ENCODE assay signal across 10 mouse cellular contexts in genomic region chr19:4879324-4879703, GRCm38 (mm10). TPM values are rescaled to one million over a fixed set of nuclear protein-coding genes. Genes with fewer than 3 reads are reported as not detected.
DNase-seq lines count a peak whose midpoint lies in the region; ATAC-seq and TF ChIP-seq lines count a peak whose summit lies in the region.
"Had no signal": no experiment of that assay in that cellular context is flagged by ENCODE, and none has a peak within 500 bp of the region (broad histone marks: within the 10 kb centered on the region; RNA-seq: fewer than 3 reads in every experiment).

No protein-coding gene starts in this region.

- H3K9me3 ChIP-seq in E14TG2a.4 (ENCODE audit: low read length) = no peaks in the 10 kb centered on the region
- H3K9me3 ChIP-seq in hindbrain, embryonic 10.5 days = no peaks in the 10 kb centered on the region

- H3K27ac ChIP-seq in gastrocnemius, adult 2 months = peak overlapping the region; percentile 96
- peak overlapping the region; percentile 88 for H3K27ac ChIP-seq in hindbrain, embryonic 10.5 days
- H3K27ac ChIP-seq in macrophage = no peak overlapping the region

- ATAC-seq in CD4-positive, CD25-positive, alpha-beta regulatory T cell, adult 4 months = no peak

- DNase-seq in gastrocnemius, adult 2 months = no peak
- DNase-seq in gastrocnemius, postnatal 36 days = no peak
- no peak for DNase-seq in hindbrain, embryonic 10.5 days (ENCODE audit: low spot score)
- no peak for DNase-seq in right cerebral cortex, postnatal 25 days
- DNase-seq in retina, postnatal 1 day = no peak
- DNase-seq: thymus, postnatal 36 days had no signal

- H3K4me1 ChIP-seq in E14TG2a.4 (replicated peaks; ENCODE audit: low read depth, low read length) = peaks cover 62% of the 10 kb centered on the region
- peaks cover 38% of the 10 kb centered on the region for H3K4me1 ChIP-seq in hindbrain, embryonic 10.5 days (replicated peaks)

- intact Hi-C loops in gastrocnemius, adult 2 months (cut with DNase I) = no loop called here
- intact Hi-C loops in gastrocnemius, postnatal 36 days (cut with DNase I) = no loop called here

- H3K36me3 ChIP-seq in E14TG2a.4 (ENCODE audit: insufficient read depth, low read length) (peaks cover 42% of the 10 kb centered on the region), macrophage (ENCODE audit: inconsistent target) (peaks cover 24% of the 10 kb centered on the region; the same call in 1 of the 2 replicates)
- H3K36me3 ChIP-seq in hindbrain, embryonic 10.5 days = peaks cover 9% of the 10 kb centered on the region

- H3K4me3 ChIP-seq in gastrocnemius, adult 2 months = peak overlapping the region; percentile 95
- H3K4me3 ChIP-seq in E14TG2a.4 (replicated peaks; ENCODE audit: low read length) = peak overlapping the region; percentile 98
- H3K4me3 ChIP-seq in hindbrain, embryonic 10.5 days = peak overlapping the region; percentile 95
- peak overlapping the region; percentile 46 for H3K4me3 ChIP-seq in macrophage (ENCODE audit: inconsistent target)

- H3K79me2 ChIP-seq in macrophage (ENCODE audit: inconsistent target) = peaks cover 19% of the 10 kb centered on the region

- H3K27me3 ChIP-seq in E14TG2a.4 (ENCODE audit: insufficient read depth, low read length) = peaks cover 2% of the 10 kb centered on the region; the same call in 1 of the 2 replicates
- H3K27me3 ChIP-seq in hindbrain, embryonic 10.5 days (ENCODE audit: insufficient read depth, poor library complexity, severe bottlenecking) = peaks cover 12% of the 10 kb centered on the region

- 71% methylated on average over 10 of the region's 10 CpGs for WGBS in hindbrain, embryonic 10.5 days
- 72% methylated on average over 10 of the region's 10 CpGs for whole genome bisulfite sequencing in macrophage (ENCODE audit: missing documents)

- no peak for TF ChIP-seq CTCF in gastrocnemius, adult 2 months (IDR thresholded peaks at IDR 0.05)
- no peak for TF ChIP-seq CTCF in E14TG2a.4 (conservative IDR thresholded peaks at IDR 0.05; ENCODE audit: low read length)

RNA-seq across cellular contexts. Expression of gene Zdhhc24, which starts 0.8 kb away (rescaled TPM):
- total RNA-seq in gastrocnemius, adult 2 months (2021) = 1 to 10 TPM; 2.0 to 2.6 TPM
- total RNA-seq in gastrocnemius, postnatal 36 days (2021) = 1 to 10 TPM; 2.2 to 2.6 TPM
- 17.6 and 19.5 TPM in 2 replicates for polyA plus RNA-seq in hindbrain, embryonic 10.5 days (2016; fragmentation: Nextera tagmentation; extraction: Ambion mirVana)
- 10 to 100 TPM in 18 of 26 experiments, 1 to 10 TPM in 8; 4.9 to 30.2 (median 13.9) TPM for total RNA-seq in macrophage (2018; cell fraction: chromatin; rRNA removed)
- 10 to 100 TPM in 24 of 26 experiments, 1 to 10 TPM in 2; 8.9 to 28.5 (median 18.0) TPM for total RNA-seq in macrophage (2018; cell fraction: cytosol; rRNA removed)
- 10 to 100 TPM in 24 of 26 experiments, 1 to 10 TPM in 2; 7.4 to 49.1 (median 23.8) TPM for total RNA-seq in macrophage (2018; cell fraction: nucleus; rRNA removed)
- 13.7 to 17.2 TPM (median 17.1 TPM) in 3 replicates for polyA plus RNA-seq in macrophage (2018)
- 1 to 10 TPM; 3.7 to 6.2 TPM for polyA plus RNA-seq in CD4-positive, CD25-positive, alpha-beta regulatory T cell, adult 4 months (2017; shearing (Covaris generic))

RNA-seq across cellular contexts. Expression of gene Actn3, which starts 1.6 kb away (rescaled TPM):
- total RNA-seq in gastrocnemius, adult 2 months (2021) = over 10,000 TPM in 1 of 2 experiments, 1,000 to 10,000 TPM in 1; 5,071 to 10,315 TPM
- total RNA-seq in gastrocnemius, postnatal 36 days (2021) = 1,000 to 10,000 TPM; 8,494 to 8,724 TPM
- polyA plus RNA-seq in hindbrain, embryonic 10.5 days (2016; fragmentation: Nextera tagmentation; extraction: Ambion mirVana) = 3.8 and 12.1 TPM in 2 replicates
- total RNA-seq in macrophage (2018; cell fraction: chromatin; rRNA removed) = not detected
- total RNA-seq in macrophage (2018; cell fraction: cytosol; rRNA removed) = not detected
- not detected for total RNA-seq in macrophage (2018; cell fraction: nucleus; rRNA removed)
- not detected in 3 replicates for polyA plus RNA-seq in macrophage (2018)
- not detected for polyA plus RNA-seq in CD4-positive, CD25-positive, alpha-beta regulatory T cell, adult 4 months (2017; shearing (Covaris generic))

RNA-seq across cellular contexts. Expression of gene Ctsf, which starts 24.4 kb away (rescaled TPM):
- total RNA-seq in gastrocnemius, adult 2 months (2021) = 10 to 100 TPM; 24.8 to 41.9 TPM
- 10 to 100 TPM; 26.6 to 33.4 TPM for total RNA-seq in gastrocnemius, postnatal 36 days (2021)
- polyA plus RNA-seq in hindbrain, embryonic 10.5 days (2016; fragmentation: Nextera tagmentation; extraction: Ambion mirVana) = 38.8 and 52.5 TPM in 2 replicates
- 10 to 100 TPM in 9 of 26 experiments, 1 to 10 TPM in 17; 1.1 to 36.7 (median 8.0) TPM for total RNA-seq in macrophage (2018; cell fraction: chromatin; rRNA removed)
- total RNA-seq in macrophage (2018; cell fraction: cytosol; rRNA removed) = 10 to 100 TPM in 13 of 26 experiments, 1 to 10 TPM in 13; 3.2 to 16.9 (median 8.0) TPM
- 10 to 100 TPM in 11 of 26 experiments, 1 to 10 TPM in 15; 3.6 to 33.3 (median 9.5) TPM for total RNA-seq in macrophage (2018; cell fraction: nucleus; rRNA removed)
- 5.4 to 22.4 TPM (median 9.6 TPM) in 3 replicates for polyA plus RNA-seq in macrophage (2018)
- polyA plus RNA-seq in CD4-positive, CD25-positive, alpha-beta regulatory T cell, adult 4 months (2017; shearing (Covaris generic)) = 1 to 10 TPM; 2.0 to 4.8 TPM

RNA-seq across cellular contexts. Expression of gene Bbs1, which starts 27.1 kb away (rescaled TPM):
- total RNA-seq in gastrocnemius, adult 2 months (2021) = 1 to 10 TPM; 1.5 to 2.1 TPM
- 1 to 10 TPM; 1.6 to 2.4 TPM for total RNA-seq in gastrocnemius, postnatal 36 days (2021)
- polyA plus RNA-seq in hindbrain, embryonic 10.5 days (2016; fragmentation: Nextera tagmentation; extraction: Ambion mirVana) = 7.9 and 8.3 TPM in 2 replicates
- total RNA-seq in macrophage (2018; cell fraction: chromatin; rRNA removed) = 1 to 10 TPM in 22 of 26 experiments, under 1 TPM in 4; 0.13 to 6.2 (median 3.5) TPM
- 1 to 10 TPM in 5 of 26 experiments, under 1 TPM in 21; 0.48 to 1.4 (median 0.87) TPM for total RNA-seq in macrophage (2018; cell fraction: cytosol; rRNA removed)
- 1 to 10 TPM in 19 of 26 experiments, under 1 TPM in 6, not detected in 1; 0.36 to 4.7 (median 1.8) TPM for total RNA-seq in macrophage (2018; cell fraction: nucleus; rRNA removed)
- polyA plus RNA-seq in macrophage (2018) = 0.58 to 1.1 TPM (median 1.0 TPM) in 3 replicates
- polyA plus RNA-seq in CD4-positive, CD25-positive, alpha-beta regulatory T cell, adult 4 months (2017; shearing (Covaris generic)) = 1 to 10 TPM in 1 of 2 experiments, under 1 TPM in 1; 0.38 to 1.7 TPM

RNA-seq across cellular contexts. Expression of gene Ccdc87, which starts 40.1 kb away (rescaled TPM):
- not detected for total RNA-seq in gastrocnemius, adult 2 months (2021)
- not detected for total RNA-seq in gastrocnemius, postnatal 36 days (2021)
- 0.11 and 0.33 TPM in 2 replicates for polyA plus RNA-seq in hindbrain, embryonic 10.5 days (2016; fragmentation: Nextera tagmentation; extraction: Ambion mirVana)
- total RNA-seq in macrophage (2018; cell fraction: chromatin; rRNA removed) = under 1 TPM in 1 of 26 experiments, not detected in 25; 0.23 TPM
- total RNA-seq in macrophage (2018; cell fraction: cytosol; rRNA removed) = under 1 TPM in 19 of 26 experiments, not detected in 7; 0.04 to 0.13 (median 0.09) TPM
- total RNA-seq in macrophage (2018; cell fraction: nucleus; rRNA removed) = under 1 TPM in 2 of 26 experiments, not detected in 24; 0.17 to 0.32 TPM
- 0.07 to 0.10 TPM in 2 of 3 replicates, not detected in the other for polyA plus RNA-seq in macrophage (2018)
- polyA plus RNA-seq in CD4-positive, CD25-positive, alpha-beta regulatory T cell, adult 4 months (2017; shearing (Covaris generic)) = not detected
- total RNA-seq: gastrocnemius, adult 18-20 months had no signal

Comparison
In these comparisons a context has a peak if more than half of its experiments do, and no peak if none do; other contexts are left out.
1. H3K4me3 ChIP-seq: peak in every context shown above with its lines; median percentile 98 in E14TG2a.4; 95 in gastrocnemius, adult 2 months; 95 in hindbrain, embryonic 10.5 days; 46 in macrophage.